Mouse (Mus musculus) liver, adult 2 months (tissue): ENCODE data around the gene Cited1.

Source experiments
- CTCF ChIP-seq: fragments of 200-500 bp; IDR thresholded peaks from 2 replicates; pipeline ENCODE4 v1.5.1; 2011; ENCODE audit warnings: low read depth, low read length, control low read depth
- POLR2A ChIP-seq: fragments of 200-500 bp; IDR thresholded peaks from 2 replicates; pipeline ENCODE4 v1.6.1; 2011; ENCODE audit warnings: low read length, control low read depth; ENCODE audit not compliant: insufficient read depth; ENCODE audit errors: extremely low read depth

- TF ChIP-seq CTCF (no peak), POLR2A (no peak)
These were observed 1.1 kb downstream of the Cited1 start for GRCm38 (mm10) chrX:102250891-102251170.
